Mouse (Mus musculus) G1E (cell line): ENCODE results near the gene Phf12.

ENCODE experiments used
- CTCF ChIP-seq: IDR thresholded peaks from 2 replicates; pipeline ENCODE4 v1.5.1; 2012; ENCODE audit warnings: low read depth, low read length, inconsistent platforms, mixed read lengths
- GATA1 ChIP-seq: IDR thresholded peaks from 2 replicates; pipeline ENCODE4 v1.6.1; 2012; ENCODE audit warnings: borderline replicate concordance, low read length, inconsistent platforms, mixed read lengths
- GATA2 ChIP-seq: IDR thresholded peaks from 2 replicates; pipeline ENCODE4 v1.6.1; 2012; ENCODE audit warnings: low read depth, low read length, inconsistent platforms, borderline replicate concordance
- TAL1 ChIP-seq: conservative IDR thresholded peaks from 2 replicates; pipeline ENCODE4 v1.6.1; 2012; ENCODE audit warnings: low read depth, low read length, inconsistent platforms, mixed read lengths

DNA sequence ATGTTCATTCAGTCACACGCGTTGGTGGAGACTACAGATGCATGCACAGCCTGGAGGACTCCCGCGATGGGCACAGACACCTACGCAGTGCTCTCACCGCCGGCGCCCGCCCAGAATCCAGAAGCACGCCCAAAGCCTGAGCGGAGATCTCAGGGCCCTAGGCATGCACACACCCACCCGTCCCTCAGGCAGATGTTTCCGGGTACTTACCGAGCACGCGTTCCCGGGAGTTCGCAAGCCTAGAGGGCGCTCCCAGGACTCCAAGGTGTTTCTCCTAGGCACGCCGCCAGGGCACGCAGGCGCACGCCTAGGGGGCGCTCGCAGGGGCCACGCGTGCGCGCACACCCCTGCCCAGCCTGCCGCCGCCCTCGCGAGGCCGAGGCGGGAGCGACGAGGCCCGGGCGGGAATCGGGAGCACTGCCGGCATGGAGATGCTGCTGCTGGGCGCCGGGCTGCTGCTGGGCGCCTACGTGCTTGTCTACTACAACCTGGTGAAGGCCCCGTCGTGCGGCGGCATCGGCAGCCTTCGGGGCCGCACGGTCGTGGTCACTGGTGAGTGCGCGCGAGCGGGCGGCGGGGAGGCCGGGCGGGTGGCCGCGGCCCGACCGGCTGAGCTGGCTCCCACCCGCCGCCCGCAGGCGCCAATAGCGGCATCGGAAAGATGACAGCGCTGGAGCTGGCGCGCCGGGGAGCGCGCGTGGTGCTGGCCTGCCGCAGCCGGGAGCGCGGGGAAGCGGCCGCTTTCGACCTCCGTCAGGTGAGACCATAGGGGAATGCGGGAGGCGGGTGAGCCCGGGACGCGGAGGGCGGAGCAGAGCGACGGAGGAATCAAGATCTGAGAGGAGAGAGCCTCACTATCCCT is 49.6 kb downstream of the Phf12 start, which contains the start of gene Dhrs13:
- peak; percentile 72 for TF ChIP-seq CTCF
- TF ChIP-seq TAL1 = no peak
- no peak for TF ChIP-seq GATA1
- no peak for TF ChIP-seq GATA2
